Mouse (Mus musculus) heart, adult 2 months (tissue): ENCODE data around the gene Heatr1.

Experiments used
- CTCF ChIP-seq: fragments of 200-600 bp; IDR thresholded peaks from 2 replicates; pipeline ENCODE4 v1.8.1; 2022; ENCODE audit warnings: antibody characterized with exemption, mild to moderate bottlenecking, moderate library complexity
- POLR2A ChIP-seq: fragments of 200-500 bp; IDR thresholded peaks from 2 replicates; pipeline ENCODE4 v1.6.1; 2011; ENCODE audit warnings: mild to moderate bottlenecking, low read depth, low read length, control low read depth; ENCODE audit not compliant: insufficient read depth

DNA sequence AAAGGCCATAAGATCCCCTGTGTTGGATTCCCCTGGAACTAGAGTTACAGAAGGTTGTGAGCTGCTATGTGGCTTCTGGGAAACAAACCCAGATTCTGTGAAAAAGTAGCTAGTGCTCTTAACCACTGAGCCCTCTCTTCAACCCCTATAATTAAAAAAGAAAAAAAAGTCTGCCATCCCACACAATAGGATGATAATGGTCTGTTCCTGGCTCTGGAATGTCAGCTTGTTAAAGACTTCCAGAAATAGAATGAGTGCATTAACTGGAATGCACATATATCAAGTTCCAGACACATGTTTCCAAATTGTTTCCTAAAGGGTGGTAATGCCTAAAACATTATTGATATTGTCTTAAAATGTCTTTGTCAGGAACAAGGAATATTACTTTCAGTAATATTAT is 10.0 kb upstream of the Heatr1 start:
- TF ChIP-seq POLR2A (no peak), CTCF (no peak)
